Mouse (Mus musculus) liver, embryonic 14.5 days (tissue): ENCODE data around the gene Sh3pxd2a.

ENCODE experiments used
- CTCF ChIP-seq: IDR thresholded peaks from 2 replicates; pipeline ENCODE4 v1.5.1; 2016; ENCODE audit warnings: antibody characterized with exemption, low read depth, control low read depth
- EP300 ChIP-seq: IDR thresholded peaks from 2 replicates; pipeline ENCODE4 v1.6.1; 2016; ENCODE audit warnings: antibody characterized with exemption, low read depth

DNA sequence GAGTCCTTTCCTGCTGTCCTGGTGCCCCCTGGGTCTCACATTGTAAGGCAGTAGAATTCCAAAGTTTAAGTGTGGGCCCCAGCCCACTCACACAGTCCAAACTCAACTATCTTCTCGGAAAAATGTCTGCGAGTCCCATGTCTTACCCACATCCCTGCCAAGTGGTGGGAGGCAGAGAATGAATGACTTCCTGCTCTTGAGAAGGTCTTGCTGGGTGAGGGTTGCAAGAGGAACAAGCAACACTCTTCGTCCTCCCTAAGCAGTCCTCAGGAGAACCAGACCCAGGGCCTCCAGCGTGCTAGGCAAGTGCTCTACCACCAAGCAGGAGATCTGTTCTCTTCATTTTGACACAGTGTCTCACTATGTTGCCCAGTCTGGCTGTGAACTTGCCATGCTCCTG is 222.0 kb downstream of the Sh3pxd2a start:
- TF ChIP-seq CTCF (no peak), EP300 (no peak)
